Mouse (Mus musculus): ENCODE data around the gene Trim17. TPM values are rescaled to one million over a fixed set of nuclear protein-coding genes. Genes with fewer than 3 reads are reported as not detected.

Gene Trim17
- 3.4 and 4.0 TPM in 2 replicates for total RNA-seq (2014; rRNA removed)
- 0.65 TPM in 2 replicates for polyA plus RNA-seq (2015; fragmentation: Nextera tagmentation; extraction: Ambion mirVana)

DNA sequence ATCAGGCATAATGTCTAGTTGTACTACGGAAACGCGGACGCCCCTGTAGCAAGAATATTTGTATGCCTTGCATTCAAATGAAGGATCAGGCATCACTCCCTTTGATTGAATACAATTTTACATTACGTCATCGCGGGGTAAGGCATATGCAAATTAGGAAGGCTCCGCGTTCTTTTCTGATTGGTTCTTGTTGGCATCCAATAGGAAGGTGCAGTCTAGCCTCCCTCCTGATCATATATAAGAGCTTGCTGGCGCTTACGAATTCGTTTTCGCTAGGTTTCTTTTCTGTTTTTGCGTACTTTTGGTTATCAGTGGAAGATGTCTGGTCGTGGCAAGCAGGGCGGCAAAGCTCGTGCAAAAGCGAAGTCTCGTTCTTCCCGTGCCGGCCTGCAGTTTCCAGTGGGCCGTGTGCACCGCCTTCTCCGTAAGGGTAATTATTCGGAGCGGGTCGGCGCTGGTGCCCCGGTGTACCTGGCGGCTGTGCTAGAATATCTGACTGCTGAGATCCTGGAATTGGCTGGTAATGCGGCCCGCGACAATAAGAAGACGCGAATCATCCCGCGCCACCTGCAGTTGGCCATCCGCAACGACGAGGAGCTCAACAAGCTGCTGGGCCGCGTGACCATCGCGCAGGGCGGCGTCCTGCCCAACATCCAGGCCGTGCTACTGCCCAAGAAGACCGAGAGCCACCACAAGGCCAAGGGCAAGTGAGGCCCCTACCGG lies at the start of gene Trim17, which contains the start of gene Hist3h2a:
Trim17 (plus strand) TSS at position 266 of the 723 bp plus-strand sequence.
Hist3h2a (plus strand) TSS at position 266 of the 723 bp plus-strand sequence.
- Histone ChIP-seq H3K36me3 (ENCODE audit: insufficient read depth) (no peaks in the 10 kb centered on the region; the same call in 1 of the 2 replicates), H3K9me3 (ENCODE audit: low read length) (no peaks in the 10 kb centered on the region), H3K27ac (ENCODE audit: low read depth, low read length) (peak within 1 kb of the TSS; percentile 99), H3K4me1 (ENCODE audit: insufficient read depth) (peaks cover 29% of the 10 kb centered on the region), H3K27me3 (ENCODE audit: insufficient read depth, low read length) (no peaks in the 10 kb centered on the region), H3K4me2 (ENCODE audit: low read depth) (peak within 1 kb of the TSS; percentile 85), H3K9ac (peak within 1 kb of the TSS; percentile 96), H3K4me3 (ENCODE audit: low read depth, low read length) (peak within 1 kb of the TSS; percentile 59)
- peak; percentile 73; the same call in 1 of the 2 replicates for TF ChIP-seq CTCF (IDR thresholded peaks at IDR 0.05; ENCODE audit: low read depth)
- peak; percentile 88 for ATAC-seq
- WGBS = under 1% methylated on average over 49 of the region's 49 CpGs
- peak; percentile 98 for DNase-seq

DNA sequence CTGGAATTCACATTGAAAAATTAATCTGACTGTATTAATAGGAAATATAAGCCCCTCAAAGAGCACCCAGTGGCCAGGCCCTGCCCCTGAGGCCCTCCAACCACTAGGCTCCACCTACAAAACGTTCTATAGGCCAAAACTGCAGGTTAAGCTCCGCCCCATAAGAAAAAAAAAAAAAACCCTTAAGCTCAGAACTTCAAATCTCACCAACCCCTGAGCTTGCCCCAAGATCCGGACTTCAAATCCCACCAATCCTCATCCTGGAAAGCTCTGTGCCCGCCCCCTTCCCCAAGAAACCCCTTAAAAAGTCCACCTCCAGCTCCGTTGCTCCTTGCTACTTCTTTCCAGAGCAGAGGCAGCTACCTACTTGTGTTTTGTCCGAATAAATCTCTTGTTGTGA lies 49.6 kb upstream of the Trim17 start:
- Histone ChIP-seq H3K36me3 (ENCODE audit: insufficient read depth) (peaks cover 17% of the 10 kb centered on the region), H3K9ac (no peak overlapping the region), H3K4me2 (ENCODE audit: low read depth) (no peak overlapping the region), H3K27me3 (ENCODE audit: insufficient read depth, low read length) (no peaks in the 10 kb centered on the region), H3K4me1 (ENCODE audit: insufficient read depth) (peaks cover 8% of the 10 kb centered on the region; the same call in 1 of the 2 replicates), H3K27ac (ENCODE audit: low read depth, low read length) (no peak overlapping the region), H3K4me3 (ENCODE audit: low read depth, low read length) (no peak overlapping the region), H3K9me3 (ENCODE audit: low read length) (no peaks in the 10 kb centered on the region)
- peak; percentile 20 for DNase-seq
- WGBS = 43% methylated on average over 6 of the region's 6 CpGs
- TF ChIP-seq CTCF (IDR thresholded peaks at IDR 0.05; ENCODE audit: low read depth) = no peak
- ATAC-seq = no peak

DNA sequence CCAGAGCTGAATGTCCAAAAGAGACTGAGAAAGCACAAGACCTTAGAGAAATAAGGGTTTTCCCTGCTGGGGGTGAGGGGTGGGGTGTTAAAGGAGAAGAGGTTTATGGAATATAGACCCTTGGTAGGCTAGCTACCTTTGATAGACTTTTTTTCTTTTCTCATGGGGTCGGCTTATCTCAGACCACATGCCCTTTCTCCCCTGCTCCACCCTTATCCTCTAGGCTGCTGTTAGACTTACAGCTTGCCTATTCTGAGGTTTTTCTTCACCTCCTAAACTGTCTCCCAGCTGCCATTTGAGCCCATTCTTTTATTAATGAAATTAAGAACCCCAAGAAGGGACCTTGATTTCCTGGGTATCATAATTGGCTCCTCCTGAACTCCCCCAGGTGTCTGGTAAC lies 40.7 kb upstream of the Trim17 start:
- no peaks in the 10 kb centered on the region for H3K36me3 ChIP-seq (ENCODE audit: insufficient read depth)
- DNase-seq (no peak), ATAC-seq (no peak)
- no peak overlapping the region for H3K27ac ChIP-seq (ENCODE audit: low read depth, low read length)
- H3K4me3 ChIP-seq (ENCODE audit: low read depth, low read length) = no peak overlapping the region
- H3K9ac ChIP-seq = no peak overlapping the region
- H3K27me3 ChIP-seq (ENCODE audit: insufficient read depth, low read length) = no peaks in the 10 kb centered on the region; the same call in 1 of the 2 replicates
- no peak for TF ChIP-seq CTCF (IDR thresholded peaks at IDR 0.05; ENCODE audit: low read depth)
- H3K9me3 ChIP-seq (ENCODE audit: low read length) = no peaks in the 10 kb centered on the region
- 79% methylated on average over 1 of the region's 1 CpGs for WGBS
- no peak overlapping the region for H3K4me2 ChIP-seq (ENCODE audit: low read depth)
- H3K4me1 ChIP-seq (ENCODE audit: insufficient read depth) = no peaks in the 10 kb centered on the region; the same call in 1 of the 2 replicates

DNA sequence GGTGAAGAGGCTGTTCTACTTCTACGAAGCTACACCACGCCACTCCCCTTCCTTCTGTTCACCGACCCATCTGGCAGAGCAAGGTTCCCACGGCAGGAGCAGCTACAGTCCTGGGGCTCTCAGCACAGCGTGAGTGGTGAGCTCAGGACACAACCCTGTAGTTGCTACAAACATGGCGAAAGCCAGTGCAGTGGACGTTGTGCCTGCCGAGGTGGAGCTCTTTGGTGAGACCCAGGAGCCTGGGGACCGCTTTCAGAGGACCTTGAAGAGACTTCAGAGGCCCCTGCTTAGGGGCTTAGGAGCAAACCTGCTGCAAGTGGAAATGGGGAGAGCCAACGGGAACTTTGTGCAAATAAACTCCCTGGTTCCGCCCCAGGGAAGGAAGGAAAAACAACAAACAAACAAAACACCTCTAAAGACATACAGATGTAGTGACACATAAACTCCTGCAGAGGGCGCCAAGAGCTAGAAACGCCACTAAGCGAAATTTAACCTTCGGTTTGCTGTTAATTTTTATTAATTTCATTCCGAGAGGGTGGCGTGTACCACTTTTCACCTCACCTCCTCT lies 39.9 kb upstream of the Trim17 start:
- no peaks in the 10 kb centered on the region; the same call in 1 of the 2 replicates for H3K27me3 ChIP-seq (ENCODE audit: insufficient read depth, low read length)
- H3K36me3 ChIP-seq (ENCODE audit: insufficient read depth) = no peaks in the 10 kb centered on the region
- ATAC-seq = no peak; the same call in 1 of the 2 replicates

DNA sequence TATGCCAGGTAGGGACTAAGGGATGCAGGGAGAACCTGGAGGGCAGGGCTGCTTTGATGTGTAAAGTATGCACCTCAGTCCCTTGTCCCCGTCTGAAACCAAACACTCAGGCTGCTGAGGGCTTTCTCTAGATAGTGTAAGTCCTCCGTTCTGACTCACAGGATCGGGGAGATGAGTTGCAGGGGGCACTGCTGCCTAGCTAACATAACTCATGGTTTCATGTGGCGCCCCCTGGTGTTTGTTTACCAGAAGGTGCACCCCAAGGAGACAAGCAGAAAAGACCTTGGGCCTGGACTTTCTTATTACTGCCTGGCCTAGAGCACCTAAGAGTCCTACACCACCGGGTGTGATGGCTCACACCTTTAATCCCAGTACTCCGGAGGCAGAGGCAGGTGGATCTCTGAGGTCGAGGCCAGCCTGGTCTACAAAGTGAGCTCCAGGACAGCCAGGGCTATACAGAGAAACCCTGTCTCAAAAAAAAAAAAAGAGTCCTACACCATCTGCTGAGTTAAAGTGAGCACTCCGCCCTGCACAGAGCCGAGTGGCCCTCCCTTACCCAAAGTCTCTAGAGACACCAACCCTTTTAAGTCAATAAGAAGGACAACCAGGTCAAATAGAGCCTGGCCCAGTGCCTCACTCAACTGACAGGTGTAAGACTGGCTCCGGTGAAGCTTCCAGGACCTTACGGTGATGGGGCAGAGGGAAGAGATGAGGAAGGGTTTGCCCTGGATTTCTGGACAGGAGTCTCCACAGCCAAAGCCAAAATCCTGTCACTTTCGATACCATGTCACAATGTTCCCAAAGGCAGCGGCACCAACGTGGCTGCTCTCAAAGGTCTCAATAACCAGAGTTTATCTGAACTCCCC lies 37.4 kb upstream of the Trim17 start:
- ATAC-seq = no peak

More for the DNA sequence above, 39.9 kb upstream of the Trim17 start:
- 14% methylated on average over 17 of the region's 17 CpGs for WGBS
- Histone ChIP-seq H3K4me2 (ENCODE audit: low read depth) (peak overlapping the region; percentile 57), H3K9me3 (ENCODE audit: low read length) (no peaks in the 10 kb centered on the region), H3K4me1 (ENCODE audit: insufficient read depth) (no peaks in the 10 kb centered on the region; the same call in 1 of the 2 replicates), H3K27ac (ENCODE audit: low read depth, low read length) (no peak overlapping the region), H3K9ac (0 out of 2 replicates have a peak overlapping the region, but pooled peaks have one; percentile 18), H3K4me3 (ENCODE audit: low read depth, low read length) (peak overlapping the region; percentile 23)
- TF ChIP-seq CTCF (IDR thresholded peaks at IDR 0.05; ENCODE audit: low read depth) = peak; percentile 76
- peak; percentile 74 for DNase-seq

DNA sequence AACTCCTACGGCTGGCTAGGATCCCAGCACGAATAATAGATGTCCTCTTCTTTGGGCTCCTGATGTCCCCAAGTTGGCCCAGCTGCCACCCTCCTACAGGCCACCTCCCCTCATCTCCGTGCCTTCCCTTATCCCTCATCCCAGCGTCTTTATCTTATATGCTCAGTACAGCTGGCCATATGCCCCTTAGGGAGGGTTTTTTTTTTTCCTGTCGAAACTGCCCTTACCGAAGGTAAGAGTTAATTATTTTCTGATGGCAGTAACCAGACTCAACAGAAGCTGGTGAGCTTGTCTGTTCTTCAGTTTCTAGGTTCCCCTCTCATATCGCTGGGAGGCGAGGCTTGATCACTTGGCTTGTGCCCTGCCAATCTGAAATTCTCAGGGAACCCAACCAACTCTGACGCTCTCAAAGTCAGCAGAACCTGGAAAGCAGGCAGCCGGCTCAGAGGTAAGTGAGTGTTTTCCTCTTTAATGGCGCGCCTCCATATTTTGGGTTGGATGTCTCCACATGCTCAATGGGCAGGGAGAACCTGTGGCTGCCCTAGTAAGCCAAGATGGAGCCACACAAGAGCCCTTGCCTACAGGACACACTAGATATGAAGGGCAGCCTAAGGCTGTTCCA lies 36.6 kb upstream of the Trim17 start, which contains the start of gene Btnl10:
Btnl10 (plus strand) TSS at position 164 of the 622 bp plus-strand sequence.
- ATAC-seq (no peak), DNase-seq (no peak)
- no peak within 1 kb of the TSS for H3K4me2 ChIP-seq (ENCODE audit: low read depth)
- H3K27me3 ChIP-seq (ENCODE audit: insufficient read depth, low read length) = no peaks in the 10 kb centered on the region; the same call in 1 of the 2 replicates
- H3K36me3 ChIP-seq (ENCODE audit: insufficient read depth) = no peaks in the 10 kb centered on the region
- no peak within 1 kb of the TSS for H3K9ac ChIP-seq
- no peak within 1 kb of the TSS for H3K27ac ChIP-seq (ENCODE audit: low read depth, low read length)
- H3K4me3 ChIP-seq (ENCODE audit: low read depth, low read length) = no peak within 1 kb of the TSS
- H3K9me3 ChIP-seq (ENCODE audit: low read length) = no peaks in the 10 kb centered on the region
- 87% methylated on average over 12 of the region's 12 CpGs for WGBS
- H3K4me1 ChIP-seq (ENCODE audit: insufficient read depth) = no peaks in the 10 kb centered on the region; the same call in 1 of the 2 replicates
- no peak for TF ChIP-seq CTCF (IDR thresholded peaks at IDR 0.05; ENCODE audit: low read depth)

More for the DNA sequence above, 37.4 kb upstream of the Trim17 start:
- Histone ChIP-seq H3K4me1 (ENCODE audit: insufficient read depth) (no peaks in the 10 kb centered on the region; the same call in 1 of the 2 replicates), H3K4me2 (ENCODE audit: low read depth) (no peak overlapping the region), H3K27ac (ENCODE audit: low read depth, low read length) (no peak overlapping the region), H3K27me3 (ENCODE audit: insufficient read depth, low read length) (no peaks in the 10 kb centered on the region; the same call in 1 of the 2 replicates), H3K9me3 (ENCODE audit: low read length) (no peaks in the 10 kb centered on the region), H3K9ac (no peak overlapping the region), H3K4me3 (ENCODE audit: low read depth, low read length) (no peak overlapping the region), H3K36me3 (ENCODE audit: insufficient read depth) (no peaks in the 10 kb centered on the region)
- 55% methylated on average over 14 of the region's 14 CpGs for WGBS
- peak; percentile 48 for TF ChIP-seq CTCF (IDR thresholded peaks at IDR 0.05; ENCODE audit: low read depth)
- DNase-seq = no peak

Data from forebrain, postnatal 0 days (tissue).